Mouse (Mus musculus): ENCODE results near the gene Atn1.

Gene Atn1

DNA sequence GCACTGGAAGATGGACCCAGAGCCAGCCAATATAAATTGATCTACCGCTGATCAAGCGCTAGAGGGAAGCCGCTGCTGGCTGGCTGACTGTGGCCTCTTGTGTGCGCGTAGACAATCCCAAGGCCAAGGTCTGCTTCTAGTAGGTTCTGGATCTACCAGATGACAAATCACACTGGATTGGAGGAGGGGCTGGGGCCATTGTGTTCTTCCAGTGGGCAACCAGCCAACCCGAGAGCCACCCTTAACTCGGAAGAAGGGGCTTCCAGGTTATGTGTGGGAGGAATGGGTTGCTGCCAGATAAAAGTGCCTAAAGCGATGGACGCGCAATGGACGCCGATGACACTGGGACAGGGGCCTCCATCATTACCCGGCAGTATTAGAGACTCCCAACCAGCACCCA lies 38.4 kb downstream of the Atn1 start:
- no peak for DNase-seq (ENCODE audit: extremely low read depth, insufficient read length, low spot score)

GRCm38 (mm10) chr6:124716864-124717490 lies 39.3 kb downstream of the Atn1 start:
- DNase-seq (ENCODE audit: extremely low read depth, insufficient read length, low spot score): no peak

GRCm38 (mm10) chr6:124712918-124713317 lies 43.4 kb downstream of the Atn1 start:
- DNase-seq (ENCODE audit: extremely low read depth, insufficient read length, low spot score): no peak

DNA sequence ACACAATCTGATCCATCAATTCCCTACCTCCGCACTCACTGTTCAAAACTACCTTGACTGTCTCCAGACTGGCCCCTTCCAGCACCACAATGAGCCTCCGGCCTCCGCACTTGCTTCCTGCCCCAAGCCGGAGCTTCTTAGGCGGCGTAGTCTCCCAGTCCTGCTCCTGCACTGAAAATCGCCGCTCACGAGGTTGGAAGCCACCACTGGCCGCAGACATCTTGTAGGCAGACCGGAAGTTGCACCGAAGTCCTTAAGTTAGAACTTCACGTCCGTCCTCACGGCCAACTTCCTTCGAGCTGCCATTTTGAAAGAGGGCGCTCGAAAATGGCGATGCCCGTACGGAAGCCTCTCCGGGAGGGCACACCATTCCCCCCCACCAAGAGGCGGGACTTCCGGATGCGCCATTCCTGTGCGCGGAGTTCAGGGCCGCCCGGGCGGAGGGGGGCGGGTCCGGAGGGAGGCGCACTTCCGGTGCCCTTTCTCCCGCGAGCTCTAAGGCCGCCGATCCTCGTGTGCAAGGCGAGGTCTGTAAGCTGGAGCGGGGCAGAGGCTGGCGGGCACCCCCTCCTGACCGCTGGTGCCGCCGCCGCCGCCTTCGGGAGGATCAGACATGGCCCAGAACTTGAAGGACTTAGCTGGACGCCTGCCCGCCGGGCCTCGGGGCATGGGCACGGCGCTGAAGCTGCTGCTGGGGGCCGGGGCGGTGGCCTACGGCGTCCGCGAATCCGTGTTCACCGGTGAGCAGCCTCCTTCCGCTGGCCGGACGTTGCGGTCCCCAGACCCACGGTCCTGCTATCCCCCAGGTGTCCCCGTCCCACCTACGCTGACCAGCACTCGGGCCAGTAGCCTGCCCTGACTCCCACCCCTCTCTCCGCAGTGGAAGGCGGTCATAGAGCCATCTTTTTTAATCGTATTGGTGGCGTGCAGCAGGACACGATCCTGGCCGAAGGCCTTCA lies 44.2 kb downstream of the Atn1 start, which contains the start of the genes Emg1 and Phb2:
Gene Emg1 (minus strand): TSS at position 355 of the 959 bp plus-strand sequence.
Gene Phb2 (plus strand): TSS at position 513 of the 959 bp plus-strand sequence.
- DNase-seq (ENCODE audit: extremely low read depth, insufficient read length, low spot score): peak; percentile 98

DNA sequence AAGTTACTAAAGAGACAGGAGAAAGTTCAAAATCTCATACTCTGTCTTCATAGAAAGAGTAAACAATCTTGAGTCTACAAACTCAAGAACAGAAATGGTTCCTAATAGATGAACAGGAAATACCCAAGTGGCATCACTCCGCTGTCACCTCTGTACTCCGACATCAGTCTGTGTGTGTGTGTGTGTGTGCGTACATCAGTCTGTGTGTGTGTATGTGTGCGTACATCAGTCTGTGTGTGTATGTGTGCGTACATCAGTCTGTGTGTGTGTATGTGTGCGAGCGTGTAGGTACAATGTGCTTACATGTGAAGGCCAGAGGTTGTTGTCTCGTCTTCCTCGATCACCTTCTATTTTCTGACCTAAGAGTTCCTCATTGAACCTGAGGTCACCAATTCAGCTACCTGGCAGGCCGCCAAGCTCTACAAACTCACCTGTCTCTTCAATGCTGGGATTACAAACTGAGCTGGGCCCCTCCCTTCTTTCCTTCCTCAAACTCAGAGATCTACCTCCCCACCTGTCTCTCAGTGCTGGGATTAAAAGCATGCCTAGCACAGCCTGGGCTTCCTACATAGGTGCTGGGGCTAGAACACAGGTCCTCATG lies 47.9 kb downstream of the Atn1 start:
- DNase-seq (ENCODE audit: extremely low read depth, insufficient read length, low spot score): no peak

- DNase-seq (ENCODE audit: extremely low read depth, insufficient read length, low spot score): no peak
These were observed 50.2 kb downstream of the Atn1 start for GRCm38 (mm10) chr6:124706061-124706627.

DNA sequence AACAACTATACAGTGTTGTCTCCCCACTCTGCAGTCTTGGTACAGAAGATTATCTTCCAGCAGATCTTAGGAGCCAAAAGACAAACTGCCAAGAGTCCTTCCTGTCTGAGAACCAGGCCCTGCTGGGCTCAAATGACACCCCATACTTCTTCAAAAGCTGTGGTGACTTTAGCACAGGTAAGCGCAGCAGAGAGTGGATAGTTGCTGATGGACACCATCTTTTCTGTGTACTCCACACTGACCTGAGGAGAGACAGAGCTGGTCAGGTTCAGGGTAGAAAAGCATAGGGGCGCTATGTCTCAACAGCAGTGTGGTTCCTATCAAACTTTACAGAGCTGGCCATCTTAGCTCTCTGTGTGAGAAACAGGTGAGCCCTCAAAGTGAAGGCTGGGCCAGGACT lies 51.9 kb downstream of the Atn1 start:
- DNase-seq (ENCODE audit: extremely low read depth, insufficient read length, low spot score): no peak

DNA sequence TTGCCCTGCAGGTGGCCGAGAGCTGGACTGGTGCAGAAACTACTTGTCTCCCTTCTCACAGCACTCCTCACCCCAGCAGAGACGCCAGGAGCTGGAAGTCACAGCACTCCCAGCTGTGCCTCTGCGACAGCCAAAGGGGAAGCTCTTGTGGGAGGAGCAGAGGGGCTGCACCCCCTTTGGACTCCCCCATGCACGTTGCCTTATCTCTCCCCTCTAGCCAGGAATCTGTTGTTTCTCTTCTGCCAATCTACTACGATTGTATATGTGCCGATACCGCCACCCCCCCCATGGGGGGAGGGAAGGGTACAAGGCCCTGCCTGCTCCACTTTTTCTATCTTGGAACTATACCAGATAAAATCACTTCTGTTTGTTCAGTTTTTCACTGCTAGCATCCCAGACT lies 52.5 kb downstream of the Atn1 start:
- no peak for DNase-seq (ENCODE audit: extremely low read depth, insufficient read length, low spot score)

- DNase-seq (ENCODE audit: extremely low read depth, insufficient read length, low spot score): no peak
These were observed 53.6 kb downstream of the Atn1 start for GRCm38 (mm10) chr6:124702784-124703103.

GRCm38 (mm10) chr6:124702102-124702783 lies 54.1 kb downstream of the Atn1 start:
- no peak for DNase-seq (ENCODE audit: extremely low read depth, insufficient read length, low spot score)

DNA sequence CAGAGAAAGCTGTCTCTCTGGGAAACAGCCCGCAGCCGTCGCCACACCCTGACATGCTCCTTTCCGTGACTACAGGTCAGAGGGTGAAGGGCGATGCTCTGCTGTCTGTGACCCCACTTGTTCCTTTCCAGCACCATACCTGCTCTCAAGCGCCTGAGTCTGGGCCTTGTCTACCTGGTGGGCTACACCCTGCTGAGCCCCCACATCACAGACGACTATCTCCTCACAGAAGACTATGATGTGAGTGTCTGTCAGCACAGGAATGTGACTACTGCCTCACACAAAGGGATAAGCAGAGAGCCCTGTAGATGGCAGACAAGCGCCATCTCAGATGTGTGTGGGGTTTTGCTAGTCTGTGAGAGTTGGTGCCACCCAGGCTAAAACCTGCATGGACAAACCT lies 55.0 kb downstream of the Atn1 start:
- DNase-seq (ENCODE audit: extremely low read depth, insufficient read length, low spot score): no peak

- DNase-seq (ENCODE audit: extremely low read depth, insufficient read length, low spot score): peak; percentile 83
These were observed 56.2 kb downstream of the Atn1 start for GRCm38 (mm10) chr6:124699962-124700610.

GRCm38 (mm10) chr6:124699366-124699765 lies 57.0 kb downstream of the Atn1 start:
- no peak for DNase-seq (ENCODE audit: extremely low read depth, insufficient read length, low spot score)

GRCm38 (mm10) chr6:124698751-124699150 lies 57.6 kb downstream of the Atn1 start:
- DNase-seq (ENCODE audit: extremely low read depth, insufficient read length, low spot score): no peak

DNA sequence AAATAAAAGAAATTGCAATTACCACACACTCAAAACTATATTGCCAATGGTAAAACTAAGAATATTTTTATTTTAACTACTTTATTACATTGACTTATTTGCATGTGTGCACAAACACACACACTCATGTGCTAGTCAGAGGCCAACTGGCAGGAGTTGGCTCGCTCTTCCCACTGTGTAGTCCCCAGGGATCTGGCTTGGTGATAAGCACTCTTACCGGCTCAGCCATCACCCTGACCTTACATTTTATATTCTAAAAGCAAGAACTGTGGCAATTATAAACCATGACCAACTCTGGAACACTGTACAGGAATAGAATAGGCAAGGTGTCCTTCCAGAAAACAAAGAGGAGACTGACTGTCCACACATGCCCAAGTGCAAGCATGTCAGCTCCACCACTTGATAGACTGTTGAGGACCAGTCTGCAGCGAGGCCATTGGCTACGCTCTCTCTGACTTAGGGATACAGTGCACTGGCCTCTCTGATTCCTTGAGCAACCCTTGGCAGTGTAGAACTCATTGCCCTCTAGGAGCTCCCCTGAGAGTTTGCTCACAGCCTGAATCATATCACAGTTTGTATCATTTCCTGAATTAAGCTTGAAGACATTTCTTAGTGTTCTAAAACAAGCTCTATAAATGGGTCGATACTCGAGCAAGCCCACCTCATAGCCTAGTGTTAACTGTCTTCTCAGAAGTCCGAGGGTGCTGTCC lies 59.7 kb downstream of the Atn1 start:
- no peak for DNase-seq (ENCODE audit: extremely low read depth, insufficient read length, low spot score)

- DNase-seq (ENCODE audit: extremely low read depth, insufficient read length, low spot score): no peak
These were observed 62.0 kb downstream of the Atn1 start for GRCm38 (mm10) chr6:124694166-124694955.

DNA sequence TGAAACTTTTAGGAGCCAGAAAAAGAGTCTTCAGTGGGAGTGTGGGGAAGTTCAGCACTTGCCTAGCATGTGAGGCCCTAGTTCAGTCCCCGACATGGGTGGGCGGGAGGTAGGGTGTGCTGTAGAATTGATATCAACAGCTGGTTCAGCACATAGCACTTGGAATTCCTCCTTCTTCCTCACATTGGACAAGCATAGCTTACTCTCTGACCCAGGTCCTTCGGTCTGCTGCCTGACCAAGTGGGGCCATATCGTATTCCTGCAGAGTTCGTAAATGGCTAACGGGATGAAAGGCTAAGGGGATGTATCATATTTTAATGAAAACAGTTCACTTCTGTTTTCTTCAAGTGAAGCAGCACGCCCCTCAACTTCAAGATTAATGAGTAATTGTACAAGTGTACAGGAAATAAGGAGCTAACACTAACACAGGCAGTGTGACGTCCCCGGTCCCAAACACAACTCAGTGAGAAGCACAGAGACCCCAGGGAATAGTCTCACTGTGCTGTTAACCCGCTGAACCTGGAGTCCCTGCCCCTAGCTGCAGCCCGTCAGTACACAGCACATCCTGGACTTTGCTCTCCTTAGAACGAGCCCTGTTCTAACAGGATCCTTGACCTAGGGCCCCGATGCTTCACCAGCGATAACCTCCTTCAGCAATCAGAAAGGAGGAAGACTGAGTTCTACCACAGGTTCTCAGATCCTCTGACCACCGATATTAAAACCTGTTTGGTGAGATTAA lies 62.9 kb downstream of the Atn1 start:
- DNase-seq (ENCODE audit: extremely low read depth, insufficient read length, low spot score): no peak
